Mouse (Mus musculus): ENCODE results near the gene Vmn2r95. TPM values are rescaled to one million over a fixed set of nuclear protein-coding genes. Genes with fewer than 3 reads are reported as not detected.

Vmn2r95 gene
- not detected in 2 replicates for polyA plus RNA-seq (2012; rRNA removed)

GRCm38 (mm10) chr17:18423778-18424177, at the start of gene Vmn2r95:
Gene Vmn2r95, plus strand, starts transcription at chr17:18424078.

Other genes with a start within 250 kb of the Vmn2r95 start
- gene Vmn2r94, start 146.3 kb upstream of the Vmn2r95 start, polyA plus RNA-seq (2012; rRNA removed), result not detected in 2 replicates
- not detected in 2 replicates for gene Vmn2r93, start 126.0 kb upstream of the Vmn2r95 start, polyA plus RNA-seq (2012; rRNA removed)
- not detected in 2 replicates for gene Vmn2r96, start 149.1 kb downstream of the Vmn2r95 start, polyA plus RNA-seq (2012; rRNA removed)